Comparison of ENCODE assay signal across 8 mouse cellular contexts in the genomic region with DNA sequence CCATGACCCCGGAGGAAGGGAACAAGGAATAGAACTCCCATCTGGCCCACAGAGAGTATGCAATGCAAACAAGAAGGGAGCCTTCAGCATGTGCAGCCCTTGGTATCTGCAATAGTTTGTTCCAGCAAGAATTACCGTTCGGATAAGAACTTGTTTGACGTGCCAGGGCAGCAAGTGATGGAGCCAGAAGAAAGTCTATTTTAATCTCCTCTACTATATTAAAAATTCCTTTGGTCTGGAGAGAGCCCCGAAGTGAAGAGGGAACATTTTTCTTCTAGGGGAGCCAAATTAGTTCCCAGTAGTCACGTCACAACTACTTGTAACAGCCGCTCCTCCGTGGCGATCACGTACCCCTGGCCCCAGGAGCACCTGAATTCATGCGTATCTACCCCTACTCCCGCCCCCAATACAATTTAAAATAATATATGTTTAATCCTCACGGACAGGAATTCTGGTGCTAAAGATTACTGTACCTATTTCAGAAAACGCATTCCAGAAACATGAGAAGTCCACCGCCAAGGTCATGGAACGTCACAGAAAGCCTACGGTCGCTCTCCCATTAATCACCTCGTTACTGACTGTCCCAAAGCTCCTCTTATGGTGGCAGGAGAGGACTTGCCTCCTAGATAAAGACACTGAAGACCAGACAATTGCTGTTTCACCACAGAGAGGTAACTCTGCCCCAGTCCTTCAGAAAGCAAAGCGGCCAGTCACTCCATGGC. TPM values are rescaled to one million over a fixed set of nuclear protein-coding genes. Genes with fewer than 3 reads are reported as not detected.
DNase-seq lines count a peak whose midpoint lies in the region; ATAC-seq and TF ChIP-seq lines count a peak whose summit lies in the region.

No protein-coding gene starts in this region.

- no peak for TF ChIP-seq CTCF in Patski (IDR thresholded peaks at IDR 0.05)

- DNase-seq in heart, adult 11 months, result peak; percentile 91
- DNase-seq in heart, postnatal 4 days, result no peak
- DNase-seq in Patski (ENCODE audit: low read depth, low spot score), result no peak
- DNase-seq in urinary bladder, postnatal 25 days (ENCODE audit: low spot score), result no peak
- no peak for DNase-seq in embryo, embryonic 10.5 days (ENCODE audit: low spot score)
- no peak for DNase-seq in frontal cortex, postnatal 36 days (ENCODE audit: low spot score in 2 of 2)

- no peaks in the 10 kb centered on the region for H3K9me3 ChIP-seq in forebrain, embryonic 15.5 days
- H3K9me3 ChIP-seq in liver, embryonic 12.5 days (replicated peaks), result no peaks in the 10 kb centered on the region

- H3K4me2 ChIP-seq in forebrain, embryonic 15.5 days (replicated peaks), result 0 out of 2 replicates have a peak overlapping the region, but pooled peaks have one; percentile 33
- peak overlapping the region; percentile 61 for H3K4me2 ChIP-seq in liver, embryonic 12.5 days

- no peaks in the 10 kb centered on the region for H3K27me3 ChIP-seq in Patski
- no peaks in the 10 kb centered on the region for H3K27me3 ChIP-seq in forebrain, embryonic 15.5 days
- no peaks in the 10 kb centered on the region for H3K27me3 ChIP-seq in liver, embryonic 12.5 days (replicated peaks)

- H3K36me3 ChIP-seq in forebrain, embryonic 15.5 days, result no peaks in the 10 kb centered on the region
- no peaks in the 10 kb centered on the region for H3K36me3 ChIP-seq in liver, embryonic 12.5 days

- POLR2A ChIA-PET in Patski (lab: Charles Lee), result no interaction called here

- no peak overlapping the region for H3K9ac ChIP-seq in forebrain, embryonic 15.5 days (replicated peaks)
- H3K9ac ChIP-seq in liver, embryonic 12.5 days, result no peak overlapping the region

- H3K4me1 ChIP-seq in forebrain, embryonic 15.5 days, result peaks cover 10% of the 10 kb centered on the region; the same call in 1 of the 2 replicates
- H3K4me1 ChIP-seq in liver, embryonic 12.5 days, result peaks cover 23% of the 10 kb centered on the region

- H3K27ac ChIP-seq in forebrain, embryonic 15.5 days (replicated peaks), result no peak overlapping the region
- no peak overlapping the region for H3K27ac ChIP-seq in liver, embryonic 12.5 days

- CTCF ChIA-PET in Patski (lab: Charles Lee), result interaction anchor here (0.8 to 2.9 kb wide), 26 partner anchors 8 to 648 kb away, joined by 3 to 18 read pairs (median 4); no protein-coding TSS in a partner anchor

- in situ Hi-C loops in Patski (cut with MboI; ENCODE audit: low pct_unique_long_range_greater_than_20kb), result loop anchor here (10.0 kb wide), 1 partner anchor 378 kb away; no protein-coding TSS in a partner anchor

- H3K4me3 ChIP-seq in forebrain, embryonic 15.5 days, result no peak overlapping the region
- no peak overlapping the region for H3K4me3 ChIP-seq in liver, embryonic 12.5 days

- 71% methylated on average over 20 of the region's 20 CpGs for WGBS in forebrain, embryonic 15.5 days
- 66% methylated on average over 20 of the region's 20 CpGs for WGBS in liver, embryonic 12.5 days (ENCODE audit: insufficient replicate concordance)

- peak; percentile 2 for ATAC-seq in Patski
- ATAC-seq in forebrain, embryonic 15.5 days (replicated peaks), result no peak; the same call in 1 of the 2 replicates
- ATAC-seq in liver, embryonic 12.5 days, result no peak

RNA-seq across cellular contexts. Expression of gene Msrb3, which starts 22.2 kb away (rescaled TPM):
- total RNA-seq in heart, postnatal 4 days (2021), result 100 to 1,000 TPM; 154 to 177 TPM
- polyA plus RNA-seq in Patski (2021), result 36.9 TPM
- polyA plus RNA-seq in forebrain, embryonic 15.5 days (2015; fragmentation: Nextera tagmentation; extraction: Ambion mirVana), result 1.5 and 1.7 TPM in 2 replicates
- polyA plus RNA-seq in liver, embryonic 12.5 days (2016; fragmentation: Nextera tagmentation; extraction: Ambion mirVana), result 1.7 and 1.8 TPM in 2 replicates

Comparison
In these comparisons a context has a peak if more than half of its experiments do, and no peak if none do; other contexts are left out.
1. RNA of gene Msrb3, which starts 22.2 kb away (polyA plus RNA-seq): 36.9 TPM in Patski (single experiment); 1.5 to 1.7 TPM in forebrain, embryonic 15.5 days and 1.7 to 1.8 TPM in liver, embryonic 12.5 days; every median in the first group is over 10 times any median in the second.